Mouse (Mus musculus) urinary bladder, postnatal 25 days (tissue): ENCODE results near the gene Lbhd2.
A peak's percentile ranks its signal among the peaks of the same experiment; 100 is the strongest.

Experiments
- DNase-seq: peaks from one replicate; pipeline ENCODE4 v3.0.0; 2022; ENCODE audit warnings: low spot score

Lbhd2 gene

DNA sequence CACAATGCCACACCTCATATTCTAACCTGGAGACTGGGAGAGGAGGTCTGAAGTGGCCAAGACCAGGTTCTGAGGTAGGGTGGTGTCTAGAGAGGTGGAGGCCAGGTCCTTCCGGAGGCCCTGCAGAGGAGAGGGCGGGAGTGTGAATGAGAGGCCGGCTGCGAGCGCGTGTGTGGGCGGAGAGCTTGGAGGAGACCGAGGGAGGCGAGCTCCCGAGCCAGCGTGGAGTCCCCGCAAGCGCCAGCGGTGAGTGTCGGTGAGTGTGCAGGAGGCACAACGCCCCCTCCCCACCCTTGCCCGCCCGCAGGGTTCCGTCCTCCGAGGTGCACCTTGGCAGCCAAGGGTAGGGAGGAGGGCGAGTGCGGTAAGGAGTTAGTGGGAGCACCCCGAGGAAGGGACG lies at the start of gene Lbhd2:
Gene Lbhd2, plus strand, starts transcription at position 188 of the 400 bp plus-strand sequence.
- DNase-seq: no peak

DNA sequence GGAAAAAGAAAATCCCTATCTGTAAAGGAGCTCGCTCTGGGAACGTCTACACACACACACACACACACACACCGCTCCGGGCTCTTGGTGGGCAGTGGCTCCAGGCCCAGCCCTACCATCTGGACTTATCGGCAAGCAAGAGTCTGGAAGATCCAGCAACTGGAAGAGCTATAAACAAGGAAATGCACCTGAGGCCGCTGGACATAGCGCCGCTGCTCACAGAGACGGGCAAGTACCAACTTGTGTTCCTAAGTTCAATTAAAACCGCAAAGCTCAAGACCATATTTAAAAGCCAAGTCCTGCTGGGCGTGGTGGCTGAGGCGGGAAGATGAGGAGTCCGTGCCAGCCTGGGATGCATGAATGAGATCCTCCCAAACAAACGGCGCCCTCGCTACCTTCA lies 45.9 kb upstream of the Lbhd2 start:
- DNase-seq: no peak

GRCm38 (mm10) chr12:111361319-111362098 lies 45.1 kb upstream of the Lbhd2 start:
- DNase-seq: no peak

DNA sequence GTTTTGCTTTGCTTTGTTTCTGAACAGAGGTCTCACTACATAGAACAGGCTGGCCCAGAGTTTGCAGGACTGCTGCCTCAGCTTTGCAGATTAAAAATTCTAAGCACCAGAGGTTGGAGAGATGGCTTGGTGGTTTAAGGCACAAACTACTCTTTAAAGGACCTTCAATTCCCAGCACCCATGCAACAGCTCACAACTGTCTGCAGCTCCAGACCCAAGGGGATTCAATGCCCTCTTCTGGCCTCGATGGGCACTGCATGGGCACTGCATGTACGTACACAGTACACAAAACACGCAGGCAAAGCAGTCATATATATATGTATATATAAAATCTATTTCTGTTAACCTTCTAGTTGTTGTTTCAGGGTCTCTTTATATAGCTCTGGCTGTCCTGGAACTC lies 42.4 kb upstream of the Lbhd2 start:
- no peak for DNase-seq

DNA sequence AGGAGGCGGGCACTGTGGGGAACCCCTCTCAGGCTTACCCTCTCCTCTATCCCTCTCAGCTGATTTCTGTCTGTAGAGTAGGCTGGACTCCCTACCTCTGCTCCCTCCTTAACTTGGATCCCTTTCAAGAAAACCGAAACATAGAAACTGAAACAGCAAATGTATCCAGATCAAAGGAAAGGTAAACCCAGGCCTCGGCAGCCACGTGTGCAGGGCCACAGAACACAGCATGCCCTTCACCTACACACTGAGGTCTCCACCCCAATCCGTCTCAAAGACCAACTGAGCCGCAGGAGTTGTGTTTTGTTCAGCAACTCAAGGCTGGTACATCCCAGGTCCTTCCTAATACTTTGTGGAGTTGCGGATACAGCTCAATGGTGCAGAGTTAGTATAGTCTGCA lies 39.5 kb upstream of the Lbhd2 start:
- DNase-seq: no peak

DNA sequence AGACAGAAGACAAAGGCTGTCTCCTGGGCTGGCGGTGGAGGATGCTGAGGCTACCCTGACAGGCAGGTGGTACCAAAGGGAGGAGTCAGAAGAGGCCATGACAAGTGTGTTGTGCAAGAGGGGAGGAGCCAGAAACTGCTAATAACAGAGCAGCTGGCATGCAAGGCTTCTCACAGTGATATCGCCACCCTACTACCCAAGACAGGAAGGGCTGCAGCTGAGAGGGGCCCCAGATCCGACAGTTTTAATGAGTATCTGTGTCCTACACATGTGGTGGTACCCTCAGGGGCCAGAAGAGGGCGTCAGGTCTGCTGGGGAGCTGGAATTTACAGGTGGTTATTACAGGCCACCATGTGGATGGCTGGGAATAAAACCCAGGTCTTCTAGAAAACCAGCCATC lies 36.4 kb upstream of the Lbhd2 start:
- DNase-seq: no peak

- no peak for DNase-seq
Measured at GRCm38 (mm10) chr12:111371905-111372304, 34.7 kb upstream of the Lbhd2 start.

- no peak for DNase-seq
Measured at GRCm38 (mm10) chr12:111373411-111373810, 33.2 kb upstream of the Lbhd2 start.

DNA sequence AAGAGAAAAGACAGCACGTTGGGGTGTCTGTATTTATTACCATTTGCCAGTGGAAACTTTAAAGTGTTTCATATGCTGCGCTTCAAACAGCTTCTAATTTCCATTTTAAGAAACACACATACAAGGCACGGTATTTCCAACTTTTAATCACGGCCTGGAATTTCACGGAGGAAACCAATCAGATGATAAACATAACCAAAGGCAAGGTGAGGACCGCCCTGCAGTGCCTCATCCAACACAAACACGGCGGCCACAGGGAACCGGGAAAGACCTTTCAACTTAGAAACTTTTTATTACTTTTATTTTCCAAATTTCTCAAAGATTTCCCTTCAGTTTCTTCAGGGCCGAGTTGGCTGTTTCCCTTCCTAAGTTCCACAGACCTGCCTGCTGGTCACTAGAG lies 31.9 kb upstream of the Lbhd2 start:
- DNase-seq: no peak

DNA sequence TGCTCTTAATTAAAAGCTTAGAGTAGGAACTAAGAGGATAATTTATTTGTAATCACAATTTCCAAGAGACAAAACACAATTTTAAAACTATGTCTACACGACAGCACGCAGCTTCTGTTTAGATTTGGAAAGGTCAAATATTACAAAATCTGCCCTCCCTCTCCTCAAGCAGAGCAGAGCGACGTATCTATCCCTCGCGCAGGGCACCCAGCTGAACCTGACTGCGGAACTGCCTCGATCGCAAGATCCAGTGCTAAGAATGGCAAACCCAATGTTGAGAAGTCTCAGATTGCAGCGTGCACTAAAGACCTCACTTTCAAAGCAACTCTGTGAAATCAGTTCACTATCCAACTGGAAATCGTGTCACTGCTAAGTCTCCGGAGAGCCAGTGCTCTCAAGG lies 31.1 kb upstream of the Lbhd2 start:
- DNase-seq: no peak

- DNase-seq: no peak
Measured at GRCm38 (mm10) chr12:111376053-111376452, 30.6 kb upstream of the Lbhd2 start.

GRCm38 (mm10) chr12:111376826-111377331 lies 29.7 kb upstream of the Lbhd2 start:
- DNase-seq: no peak

- DNase-seq: peak; percentile 91
Measured at GRCm38 (mm10) chr12:111377376-111377973, 29.1 kb upstream of the Lbhd2 start, which contains the start of gene Cdc42bpb. Cdc42bpb (minus strand) TSS chr12:111377718.

DNA sequence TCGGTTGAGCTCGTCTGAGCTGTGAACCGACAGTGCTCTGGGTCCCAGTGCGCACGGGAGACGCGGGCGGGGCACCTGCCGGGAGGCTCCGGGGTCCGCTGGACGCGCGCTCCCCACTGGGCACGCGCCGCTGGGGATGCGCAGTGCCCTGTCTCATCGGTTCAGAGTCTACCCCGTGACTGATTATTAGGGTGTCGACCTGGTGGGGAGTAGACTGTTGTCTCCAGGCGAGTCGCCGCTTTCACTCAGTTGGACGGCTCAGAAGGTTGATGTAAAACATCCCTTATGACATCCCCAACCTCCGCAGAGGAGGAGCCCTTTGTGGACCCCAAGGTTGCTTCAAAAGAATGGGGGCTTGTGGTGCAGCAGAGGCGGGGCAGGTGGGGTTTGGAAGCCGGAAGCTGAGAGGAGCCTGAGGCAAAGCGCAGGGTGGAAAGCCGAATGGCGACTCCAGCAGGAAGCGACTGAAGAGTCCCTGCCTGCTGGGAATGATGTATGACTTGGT lies 28.6 kb upstream of the Lbhd2 start:
- no peak for DNase-seq

DNA sequence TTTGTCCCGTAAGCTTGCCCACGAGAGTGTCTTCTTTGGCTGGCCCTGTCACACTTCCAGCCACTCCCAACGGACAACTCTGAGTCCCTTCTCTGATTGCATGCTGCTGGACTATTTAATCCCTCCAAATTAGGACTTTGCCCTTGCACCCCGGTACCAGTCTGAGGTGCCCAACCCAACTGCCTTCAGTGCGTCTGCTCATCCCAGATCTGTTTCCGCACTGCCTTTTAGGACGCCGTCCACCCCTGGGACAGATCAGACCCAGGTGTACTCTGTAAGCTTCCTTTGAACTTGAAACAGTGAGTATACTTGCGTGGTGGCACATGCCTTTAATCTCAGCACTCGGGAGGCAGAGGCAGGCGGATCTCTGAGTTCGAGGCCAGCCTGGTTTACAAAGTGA lies 27.8 kb upstream of the Lbhd2 start:
- DNase-seq: no peak

DNA sequence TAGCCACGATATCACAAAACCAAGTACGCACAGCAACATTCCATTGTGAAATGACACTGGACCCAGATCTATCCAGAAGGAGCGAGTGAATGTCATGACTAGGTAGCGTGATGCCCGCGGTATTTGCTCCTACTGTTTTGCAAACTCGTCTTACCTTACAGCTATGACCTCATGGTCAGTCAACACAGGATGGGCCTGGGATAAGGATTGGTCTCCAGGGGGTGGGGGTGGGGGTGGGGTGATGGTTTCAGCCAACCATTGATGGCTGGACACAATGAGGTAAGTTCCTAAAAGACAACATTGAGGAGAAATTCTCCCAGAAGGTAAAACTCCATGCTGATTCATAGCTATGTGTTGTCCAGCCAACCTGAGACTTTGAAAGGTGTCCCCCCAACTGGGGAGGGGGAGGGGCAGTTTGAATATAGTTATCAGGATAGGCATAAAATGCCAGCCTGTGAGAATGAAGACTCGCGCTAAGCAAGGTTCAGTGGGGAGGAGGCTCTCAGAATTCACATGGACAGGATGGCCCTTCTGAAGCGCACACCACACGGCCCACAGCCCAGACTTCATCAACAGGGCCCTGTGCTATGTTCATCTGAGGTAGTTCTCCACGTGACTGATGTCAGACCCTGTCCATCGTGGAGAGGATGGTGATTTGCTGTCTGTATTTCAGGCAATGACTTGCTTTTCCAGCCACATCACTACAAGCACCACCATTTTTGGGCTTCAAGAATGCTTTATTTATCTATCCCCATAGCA lies 20.5 kb upstream of the Lbhd2 start:
- no peak for DNase-seq

GRCm38 (mm10) chr12:111386642-111387120 lies 19.9 kb upstream of the Lbhd2 start:
- no peak for DNase-seq

GRCm38 (mm10) chr12:111387146-111387545 lies 19.5 kb upstream of the Lbhd2 start:
- DNase-seq: no peak

DNA sequence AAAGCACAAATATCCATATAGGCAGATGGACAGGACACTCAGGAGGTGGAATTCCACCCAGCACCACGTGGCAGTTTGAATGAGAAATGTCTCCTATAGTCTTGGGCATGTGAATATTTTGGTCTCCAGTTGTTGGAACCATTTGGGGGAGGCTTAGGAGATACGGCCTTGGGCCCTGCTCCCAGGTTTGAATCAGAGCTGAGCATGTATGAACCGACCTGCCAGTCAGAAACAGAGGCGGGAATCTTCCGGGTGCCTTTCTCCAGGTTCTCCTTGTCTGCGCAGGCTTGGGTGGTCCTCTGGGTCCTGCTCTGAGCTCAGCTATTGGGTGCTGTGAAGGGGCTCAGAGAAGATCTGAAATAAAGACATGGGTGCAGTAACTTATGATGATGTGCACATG lies 12.6 kb upstream of the Lbhd2 start:
- DNase-seq: no peak

DNA sequence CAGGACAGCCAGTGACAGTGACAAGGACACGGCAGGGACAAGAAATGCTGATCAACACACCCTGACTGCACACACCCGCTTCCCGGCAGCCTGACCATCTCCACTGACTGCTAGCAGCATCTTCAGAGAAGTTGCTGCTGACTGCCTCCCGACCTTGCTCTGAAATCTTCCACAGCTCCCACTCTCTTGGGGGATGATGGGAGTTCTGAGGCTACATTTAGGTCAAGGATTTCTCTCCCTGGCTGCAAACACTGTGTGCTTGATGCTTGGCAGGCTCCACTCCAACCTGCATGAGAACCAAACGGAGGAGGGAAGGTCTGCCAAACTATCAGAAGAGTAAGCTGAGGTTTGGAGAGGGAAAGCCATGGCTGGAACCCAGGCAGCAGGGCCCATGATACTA lies 9.6 kb upstream of the Lbhd2 start:
- DNase-seq: no peak

GRCm38 (mm10) chr12:111401454-111402184 lies 5.0 kb upstream of the Lbhd2 start:
- DNase-seq: peak; percentile 76

DNA sequence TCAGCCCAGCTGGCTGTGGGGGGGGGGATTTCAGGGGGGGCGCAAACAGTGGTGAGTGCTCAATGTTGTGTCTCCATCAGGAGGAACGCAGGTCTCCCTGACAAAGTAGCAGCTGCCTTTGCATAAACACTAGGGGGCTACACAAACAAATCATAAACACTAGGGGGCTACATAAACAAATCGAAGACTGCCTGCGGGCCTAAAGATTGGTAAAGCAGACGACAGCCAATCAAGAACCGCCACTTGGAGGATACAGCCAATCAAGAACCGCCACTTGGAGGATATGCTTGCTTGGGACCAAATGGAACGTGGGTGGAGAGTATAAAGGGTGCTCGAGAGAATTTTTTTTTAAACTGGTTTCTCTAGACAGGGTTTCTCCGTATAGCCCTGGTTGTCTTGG lies 1.7 kb upstream of the Lbhd2 start:
- no peak for DNase-seq
